Mouse (Mus musculus): ENCODE results near the gene Tjp1.
A peak's percentile ranks its signal among the peaks of the same experiment; 100 is the strongest.

The Tjp1 gene

GRCm38 (mm10) chr7:65438146-65438545 is 89.4 kb downstream of the Tjp1 start:
- no peak for DNase-seq (ENCODE audit: extremely low read depth, insufficient read length, low spot score)

GRCm38 (mm10) chr7:65436921-65437320 is 90.7 kb downstream of the Tjp1 start:
- DNase-seq (ENCODE audit: extremely low read depth, insufficient read length, low spot score): no peak

- DNase-seq (ENCODE audit: extremely low read depth, insufficient read length, low spot score): no peak
Measured at GRCm38 (mm10) chr7:65431018-65431695, 96.4 kb downstream of the Tjp1 start.

- DNase-seq (ENCODE audit: extremely low read depth, insufficient read length, low spot score): no peak
Measured at GRCm38 (mm10) chr7:65430401-65430800, 97.2 kb downstream of the Tjp1 start.

- DNase-seq (ENCODE audit: extremely low read depth, insufficient read length, low spot score): no peak
Measured at GRCm38 (mm10) chr7:65424519-65424918, 103.1 kb downstream of the Tjp1 start.

GRCm38 (mm10) chr7:65422456-65422855 is 105.1 kb downstream of the Tjp1 start:
- no peak for DNase-seq (ENCODE audit: extremely low read depth, insufficient read length, low spot score)

- no peak for DNase-seq (ENCODE audit: extremely low read depth, insufficient read length, low spot score)
Measured at GRCm38 (mm10) chr7:65421451-65421850, 106.1 kb downstream of the Tjp1 start.

- DNase-seq (ENCODE audit: extremely low read depth, insufficient read length, low spot score): no peak
Measured at GRCm38 (mm10) chr7:65419926-65420325, 107.7 kb downstream of the Tjp1 start.

GRCm38 (mm10) chr7:65419012-65419411 is 108.6 kb downstream of the Tjp1 start:
- no peak for DNase-seq (ENCODE audit: extremely low read depth, insufficient read length, low spot score)

GRCm38 (mm10) chr7:65418366-65418911 is 109.1 kb downstream of the Tjp1 start:
- no peak for DNase-seq (ENCODE audit: extremely low read depth, insufficient read length, low spot score)

GRCm38 (mm10) chr7:65417231-65418100 is 110.1 kb downstream of the Tjp1 start:
- DNase-seq (ENCODE audit: extremely low read depth, insufficient read length, low spot score): no peak

GRCm38 (mm10) chr7:65416506-65416905 is 111.1 kb downstream of the Tjp1 start:
- no peak for DNase-seq (ENCODE audit: extremely low read depth, insufficient read length, low spot score)

- no peak for DNase-seq (ENCODE audit: extremely low read depth, insufficient read length, low spot score)
Measured at GRCm38 (mm10) chr7:65413946-65414945, 113.3 kb downstream of the Tjp1 start.

- peak; percentile 86 for DNase-seq (ENCODE audit: extremely low read depth, insufficient read length, low spot score)
Measured at GRCm38 (mm10) chr7:65410668-65411067, 116.9 kb downstream of the Tjp1 start.

GRCm38 (mm10) chr7:65406427-65406826 is 121.2 kb downstream of the Tjp1 start:
- no peak for DNase-seq (ENCODE audit: extremely low read depth, insufficient read length, low spot score)

- DNase-seq (ENCODE audit: extremely low read depth, insufficient read length, low spot score): no peak
Measured at GRCm38 (mm10) chr7:65402516-65402915, 125.1 kb downstream of the Tjp1 start.

GRCm38 (mm10) chr7:65401622-65402021 is 126.0 kb downstream of the Tjp1 start:
- DNase-seq (ENCODE audit: extremely low read depth, insufficient read length, low spot score): no peak

- DNase-seq (ENCODE audit: extremely low read depth, insufficient read length, low spot score): no peak
Measured at GRCm38 (mm10) chr7:65395891-65396290, 131.7 kb downstream of the Tjp1 start.

GRCm38 (mm10) chr7:65395166-65395565 is 132.4 kb downstream of the Tjp1 start:
- DNase-seq (ENCODE audit: extremely low read depth, insufficient read length, low spot score): no peak

- no peak for DNase-seq (ENCODE audit: extremely low read depth, insufficient read length, low spot score)
Measured at GRCm38 (mm10) chr7:65394672-65395071, 132.9 kb downstream of the Tjp1 start.

Data from 3134 (cell line).